Mouse (Mus musculus) CH12.LX (cell line): ENCODE data around the gene Git2.

ENCODE experiments used
- BHLHE40 ChIP-seq: IDR thresholded peaks from 2 replicates; pipeline ENCODE4 v1.6.1; 2011; ENCODE audit warnings: mild to moderate bottlenecking, low read depth, low read length, improper control_type of control experiment
- CTCF ChIP-seq, 2 experiments: IDR thresholded peaks in 1 of 2; conservative IDR thresholded peaks in 1 of 2; 2 replicates each; pipeline ENCODE4 v1.5.1; 2011 to 2012; ENCODE audit warnings: low read depth in 2 of 2, low read length in 2 of 2, improper control_type of control experiment in 1 of 2, inconsistent platforms in 1 of 2, mild to moderate bottlenecking in 1 of 2, moderate library complexity in 1 of 2
- E2F4 ChIP-seq: IDR thresholded peaks from 2 replicates; pipeline ENCODE4 v1.6.1; 2011; ENCODE audit warnings: low read depth, low read length, improper control_type of control experiment; ENCODE audit not compliant: insufficient replicate concordance
- JUN ChIP-seq: IDR thresholded peaks from 2 replicates; pipeline ENCODE4 v1.6.1; 2011; ENCODE audit warnings: low read depth, mild to moderate bottlenecking, low read length, improper control_type of control experiment, moderate library complexity; ENCODE audit not compliant: insufficient read depth
- KAT2A ChIP-seq: IDR thresholded peaks from 2 replicates; pipeline ENCODE4 v1.6.1; 2012; ENCODE audit warnings: low read length, improper control_type of control experiment, inconsistent platforms; ENCODE audit not compliant: insufficient replicate concordance
- MAZ ChIP-seq: IDR thresholded peaks from 2 replicates; pipeline ENCODE4 v1.6.1; 2012; ENCODE audit warnings: low read depth, mild to moderate bottlenecking, inconsistent platforms, low read length, improper control_type of control experiment, moderate library complexity
- MEF2A ChIP-seq: IDR thresholded peaks from 2 replicates; pipeline ENCODE4 v1.6.1; 2014; ENCODE audit warnings: low read depth, mild to moderate bottlenecking, inconsistent platforms, low read length, improper control_type of control experiment, borderline replicate concordance
- MYC ChIP-seq: IDR thresholded peaks from 2 replicates; pipeline ENCODE4 v1.6.1; 2011; ENCODE audit warnings: low read depth, mild to moderate bottlenecking, improper control_type of control experiment, low read length
- NRF1 ChIP-seq: IDR thresholded peaks from 2 replicates; pipeline ENCODE4 v1.6.1; 2014; ENCODE audit warnings: low read depth, mild to moderate bottlenecking, inconsistent platforms, low read length, improper control_type of control experiment, moderate library complexity
- POLR2A ChIP-seq: IDR thresholded peaks from 2 replicates; pipeline ENCODE4 v1.6.1; 2011; ENCODE audit warnings: low read depth, mild to moderate bottlenecking, improper control_type of control experiment, low read length
- RCOR1 ChIP-seq: conservative IDR thresholded peaks from 2 replicates; pipeline ENCODE4 v1.6.1; 2012; ENCODE audit warnings: low read depth, mild to moderate bottlenecking, inconsistent platforms, low read length, improper control_type of control experiment

DNA sequence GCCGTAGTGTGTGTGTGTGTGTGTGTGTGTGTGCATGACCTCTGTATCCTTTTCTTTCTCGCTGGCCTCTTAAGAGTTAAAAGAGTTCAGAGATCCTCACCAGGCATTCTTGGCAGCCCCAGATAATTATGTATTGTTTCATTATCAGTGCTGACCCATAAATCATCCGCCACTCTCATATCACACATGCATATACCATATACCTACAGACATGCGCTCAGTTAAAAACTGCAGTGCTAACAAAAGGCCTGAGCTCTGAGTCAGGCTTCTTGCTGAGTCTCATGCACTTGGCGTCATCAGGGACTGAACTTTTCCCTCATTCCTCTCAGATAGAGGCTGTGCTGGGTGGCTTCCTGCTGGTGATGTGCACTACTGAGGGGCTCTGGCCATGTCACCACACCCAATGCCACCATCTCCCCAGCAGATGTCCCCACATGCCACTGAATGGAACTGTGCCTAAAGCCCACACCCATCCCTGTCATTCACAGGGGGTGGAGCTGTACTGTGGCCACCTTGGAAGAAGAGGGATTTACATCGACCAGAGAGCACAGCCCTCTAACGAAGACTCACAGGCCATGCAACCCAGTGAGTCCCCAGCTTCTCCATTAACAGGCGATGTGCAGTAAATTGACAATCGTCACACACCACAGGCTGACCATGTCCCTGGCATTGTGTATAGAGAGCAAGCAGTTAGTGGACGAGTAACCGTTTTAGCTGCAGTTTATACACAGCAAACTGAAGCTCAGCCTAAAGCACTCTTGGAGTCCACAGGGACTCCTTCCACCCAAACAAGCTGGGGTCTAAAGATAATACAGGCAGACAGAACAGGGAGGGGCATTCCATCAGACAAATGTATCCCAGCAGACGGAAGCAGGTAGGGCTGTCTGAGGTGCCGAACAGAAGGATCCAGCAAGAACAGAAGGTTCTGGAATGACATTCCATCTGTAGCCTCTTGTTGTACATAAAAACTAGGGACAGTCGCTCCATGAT lies 72.6 kb downstream of the Git2 start:
- peak; percentile 18 to 88; a peak in 3 of 4 replicates for TF ChIP-seq CTCF (conservative IDR thresholded peaks at IDR 0.05 in 1 of 2, IDR thresholded peaks at IDR 0.05 in 1 of 2; ENCODE audit: low read depth in 2 of 2, low read length in 2 of 2)
- TF ChIP-seq MEF2A: no peak
- no peak for TF ChIP-seq NRF1
- no peak for TF ChIP-seq MAZ
- TF ChIP-seq BHLHE40: no peak
- no peak for TF ChIP-seq POLR2A
- no peak for TF ChIP-seq E2F4
- no peak for TF ChIP-seq RCOR1
- TF ChIP-seq KAT2A: no peak
- TF ChIP-seq MYC: no peak
- no peak for TF ChIP-seq JUN
